10 mouse cellular contexts compared by ENCODE assay signal in the genomic region with DNA sequence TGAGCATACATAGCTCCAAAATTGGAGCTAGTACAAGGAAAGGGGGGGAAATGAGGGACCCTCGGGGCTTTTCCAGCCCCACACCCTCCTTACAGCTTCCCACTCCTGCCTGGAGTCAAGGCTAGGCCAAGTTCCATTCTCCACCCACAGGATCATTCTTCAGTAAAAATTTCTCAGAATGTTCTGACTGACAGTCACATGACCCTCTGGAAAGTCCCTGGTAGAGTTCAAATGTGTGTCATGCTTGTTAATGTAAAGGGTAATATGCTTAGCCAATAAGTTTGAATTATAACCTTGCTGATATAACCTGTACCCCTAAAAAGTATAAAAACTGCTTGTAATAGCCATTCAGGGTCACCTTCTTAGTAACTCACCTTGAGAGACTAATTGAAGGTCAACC.
"Had no signal": no experiment of that assay in that cellular context is flagged by ENCODE, and none has a peak within 500 bp of the region (broad histone marks: within the 10 kb centered on the region; RNA-seq: fewer than 3 reads in every experiment).

No protein-coding gene starts in this region.

- H3K27me3 ChIP-seq: limb, embryonic 15.5 days; liver, embryonic 13.5 days; midbrain, embryonic 13.5 days; neural tube, embryonic 12.5 days had no signal

- ATAC-seq: liver, postnatal 0 days; midbrain, embryonic 13.5 days had no signal

- H3K4me3 ChIP-seq: limb, embryonic 15.5 days; liver, embryonic 13.5 days; midbrain, embryonic 13.5 days; neural tube, embryonic 12.5 days had no signal

- DNase-seq: kidney, postnatal 25 days; layer of hippocampus, postnatal 36 days; liver, embryonic 13.5 days; liver, postnatal 0 days; right cerebral cortex, adult 18-20 months; right cerebral cortex, postnatal 25 days; thymus, adult 18-20 months had no signal
